Mouse (Mus musculus) bone marrow, adult 2 months (tissue): ENCODE results near the gene Nes.

Source experiments
- CTCF ChIP-seq: fragments of 200-500 bp; IDR thresholded peaks from 2 replicates; pipeline ENCODE4 v1.5.1; 2011; ENCODE audit warnings: low read length, control low read depth; ENCODE audit not compliant: control insufficient read depth, insufficient read depth
- POLR2A ChIP-seq: fragments of 200-500 bp; IDR thresholded peaks from 2 replicates; pipeline ENCODE4 v1.6.1; 2011; ENCODE audit warnings: low read depth, mild to moderate bottlenecking, control low read depth, low read length, borderline replicate concordance; ENCODE audit not compliant: control insufficient read depth

DNA sequence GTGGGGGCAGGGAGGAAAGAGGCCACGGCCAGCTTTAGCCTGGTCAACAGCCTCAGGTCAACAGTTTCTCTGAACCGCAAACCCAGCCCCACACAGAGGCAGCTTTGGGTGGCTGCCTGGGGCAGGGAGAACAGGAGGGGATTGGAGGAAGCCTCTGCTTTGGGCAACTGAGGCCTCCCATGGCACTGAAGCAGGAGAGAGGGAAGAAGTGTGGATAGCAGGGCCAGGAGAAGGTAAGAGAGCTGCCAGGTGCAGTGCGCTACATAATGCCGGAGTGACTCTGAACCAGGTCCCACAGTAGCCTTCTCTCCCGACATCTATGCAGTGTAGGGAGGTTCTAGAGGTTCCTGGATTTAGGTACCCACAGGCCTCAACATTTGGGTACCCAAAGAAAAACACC lies 9.8 kb downstream of the Nes start:
- TF ChIP-seq CTCF (no peak), POLR2A (no peak)
